Mouse (Mus musculus): ENCODE data around the gene Bmp4. TPM values are rescaled to one million over a fixed set of nuclear protein-coding genes. Genes with fewer than 3 reads are reported as not detected.

Bmp4 gene
- polyA plus RNA-seq, 1 experiment = 22.6 TPM

GRCm38 (mm10) chr14:46386478-46387356 lies 3.8 kb downstream of the Bmp4 start:
- H3K4me1 ChIP-seq (ENCODE audit: control insufficient read depth, insufficient read depth, insufficient read length) = peaks cover 2% of the 10 kb centered on the region

DNA sequence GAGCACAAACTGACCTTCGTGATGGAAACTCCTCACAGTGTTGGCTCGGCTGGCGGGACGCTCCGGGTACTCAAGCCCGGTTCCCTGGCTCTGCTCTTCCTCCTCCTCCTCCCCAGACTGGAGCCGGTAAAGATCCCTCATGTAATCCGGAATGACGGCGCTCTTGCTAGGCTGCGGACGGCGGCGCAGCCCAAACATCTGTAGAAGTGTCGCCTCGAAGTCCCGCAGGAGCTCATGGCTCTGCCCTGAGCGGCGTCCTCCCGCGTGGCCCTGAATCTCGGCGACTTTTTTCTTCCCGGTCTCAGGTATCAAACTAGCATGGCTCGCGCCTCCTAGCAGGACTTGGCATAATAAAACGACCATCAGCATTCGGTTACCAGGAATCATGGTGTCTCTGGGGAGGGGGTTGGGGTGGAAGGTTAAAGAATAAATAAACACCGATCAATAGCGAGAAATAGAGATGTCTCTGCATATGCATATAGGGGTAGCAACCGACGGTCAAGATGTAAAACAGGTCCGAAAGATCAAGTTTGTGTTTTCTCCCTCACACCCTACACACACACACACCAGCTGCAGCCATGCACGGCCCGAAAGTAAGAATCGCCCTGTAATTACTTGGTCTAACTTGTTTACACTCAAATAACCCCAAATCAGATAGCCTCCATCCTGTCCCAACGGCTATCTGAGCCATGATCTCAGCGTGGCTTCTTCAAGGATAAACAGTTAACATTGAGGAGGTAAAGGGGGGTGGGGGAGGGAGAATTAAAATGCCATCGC lies 4.6 kb downstream of the Bmp4 start:
- no peak for DNase-seq (ENCODE audit: low read depth in 1 of 2, low spot score in 2 of 2)
- Histone ChIP-seq H3K27me3 (ENCODE audit: control insufficient read depth, insufficient read depth, low read length) (peaks cover 18% of the 10 kb centered on the region), H3K27ac (ENCODE audit: insufficient read depth, low read length) (no peak overlapping the region), H3K4me3 (ENCODE audit: extremely low read depth, insufficient read depth, insufficient read length) (peak overlapping the region; percentile 35), H3K4me1 (ENCODE audit: control insufficient read depth, insufficient read depth, insufficient read length) (peaks cover 2% of the 10 kb centered on the region), H3K36me3 (ENCODE audit: control insufficient read depth, insufficient read depth, low read length) (no peaks in the 10 kb centered on the region)
- 5% methylated on average over 39 of the region's 39 CpGs for WGBS
- no peak for TF ChIP-seq POLR2A (IDR thresholded peaks at IDR 0.05; ENCODE audit: low read depth, low read length)

More at GRCm38 (mm10) chr14:46386478-46387356, 3.8 kb downstream of the Bmp4 start:
- 4% methylated on average over 28 of the region's 28 CpGs for WGBS
- Histone ChIP-seq H3K36me3 (ENCODE audit: control insufficient read depth, insufficient read depth, low read length) (no peaks in the 10 kb centered on the region), H3K27me3 (ENCODE audit: control insufficient read depth, insufficient read depth, low read length) (peaks cover 18% of the 10 kb centered on the region), H3K27ac (ENCODE audit: insufficient read depth, low read length) (no peak overlapping the region), H3K4me3 (ENCODE audit: extremely low read depth, insufficient read depth, insufficient read length) (peak overlapping the region; percentile 24)
- DNase-seq (ENCODE audit: low read depth in 1 of 2, low spot score in 2 of 2) = no peak
- TF ChIP-seq POLR2A (IDR thresholded peaks at IDR 0.05; ENCODE audit: low read depth, low read length) (no peak), CTCF (IDR thresholded peaks at IDR 0.05; ENCODE audit: extremely low read depth, insufficient read depth, insufficient read length, insufficient replicate concordance) (no peak)

GRCm38 (mm10) chr14:46384946-46385691 lies 5.3 kb downstream of the Bmp4 start:
- Histone ChIP-seq H3K27me3 (ENCODE audit: control insufficient read depth, insufficient read depth, low read length) (peaks cover 18% of the 10 kb centered on the region), H3K4me1 (ENCODE audit: control insufficient read depth, insufficient read depth, insufficient read length) (peaks cover 5% of the 10 kb centered on the region), H3K36me3 (ENCODE audit: control insufficient read depth, insufficient read depth, low read length) (no peaks in the 10 kb centered on the region), H3K27ac (ENCODE audit: insufficient read depth, low read length) (no peak overlapping the region), H3K4me3 (ENCODE audit: extremely low read depth, insufficient read depth, insufficient read length) (peak overlapping the region; percentile 23)
- TF ChIP-seq CTCF (IDR thresholded peaks at IDR 0.05; ENCODE audit: extremely low read depth, insufficient read depth, insufficient read length, insufficient replicate concordance) (no peak), POLR2A (IDR thresholded peaks at IDR 0.05; ENCODE audit: low read depth, low read length) (no peak)
- no peak for DNase-seq (ENCODE audit: low read depth in 1 of 2, low spot score in 2 of 2)
- WGBS = 48% methylated on average over 14 of the region's 14 CpGs

DNA sequence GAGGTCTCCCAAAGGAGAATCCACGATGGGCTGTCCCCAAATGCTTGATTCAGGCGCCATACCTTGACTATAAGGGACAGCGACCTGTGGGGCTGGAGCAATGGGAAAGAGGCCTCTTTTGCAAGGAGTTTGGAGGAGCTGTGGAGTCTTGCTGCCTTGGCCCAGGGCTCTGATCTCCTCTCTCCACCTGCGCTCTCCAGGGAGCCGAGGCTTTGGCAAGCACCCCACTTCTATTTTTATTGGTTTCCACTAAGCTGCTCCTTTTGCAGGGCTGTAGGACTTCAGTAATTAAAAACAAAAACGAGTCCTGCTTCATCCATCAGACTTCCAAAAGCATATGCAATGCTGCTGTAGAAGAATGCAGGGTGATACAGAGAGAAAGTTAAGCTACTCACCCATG lies 9.0 kb downstream of the Bmp4 start:
- Histone ChIP-seq H3K4me3 (ENCODE audit: extremely low read depth, insufficient read depth, insufficient read length) (no peak overlapping the region), H3K4me1 (ENCODE audit: control insufficient read depth, insufficient read depth, insufficient read length) (peaks cover 2% of the 10 kb centered on the region; the same call in 1 of the 2 replicates), H3K27me3 (ENCODE audit: control insufficient read depth, insufficient read depth, low read length) (peaks cover 6% of the 10 kb centered on the region), H3K36me3 (ENCODE audit: control insufficient read depth, insufficient read depth, low read length) (no peaks in the 10 kb centered on the region), H3K27ac (ENCODE audit: insufficient read depth, low read length) (no peak overlapping the region)
- TF ChIP-seq CTCF (IDR thresholded peaks at IDR 0.05; ENCODE audit: extremely low read depth, insufficient read depth, insufficient read length, insufficient replicate concordance) (no peak), POLR2A (IDR thresholded peaks at IDR 0.05; ENCODE audit: low read depth, low read length) (no peak)
- 66% methylated on average over 6 of the region's 6 CpGs for WGBS
- DNase-seq (ENCODE audit: low read depth in 1 of 2, low spot score in 2 of 2) = no peak

- Histone ChIP-seq H3K27me3 (ENCODE audit: control insufficient read depth, insufficient read depth, low read length) (peaks cover under 1% of the 10 kb centered on the region; the same call in 1 of the 2 replicates), H3K4me1 (ENCODE audit: control insufficient read depth, insufficient read depth, insufficient read length) (peaks cover 2% of the 10 kb centered on the region; the same call in 1 of the 2 replicates), H3K36me3 (ENCODE audit: control insufficient read depth, insufficient read depth, low read length) (no peaks in the 10 kb centered on the region), H3K27ac (ENCODE audit: insufficient read depth, low read length) (no peak overlapping the region), H3K4me3 (ENCODE audit: extremely low read depth, insufficient read depth, insufficient read length) (no peak overlapping the region)
- DNase-seq (ENCODE audit: low read depth in 1 of 2, low spot score in 2 of 2) = no peak
- TF ChIP-seq CTCF (IDR thresholded peaks at IDR 0.05; ENCODE audit: extremely low read depth, insufficient read depth, insufficient read length, insufficient replicate concordance) = no peak
- no peak for TF ChIP-seq POLR2A (IDR thresholded peaks at IDR 0.05; ENCODE audit: low read depth, low read length)
- 18% methylated on average over 31 of the region's 31 CpGs for WGBS
Measured at GRCm38 (mm10) chr14:46380286-46380721, 10.2 kb downstream of the Bmp4 start.

DNA sequence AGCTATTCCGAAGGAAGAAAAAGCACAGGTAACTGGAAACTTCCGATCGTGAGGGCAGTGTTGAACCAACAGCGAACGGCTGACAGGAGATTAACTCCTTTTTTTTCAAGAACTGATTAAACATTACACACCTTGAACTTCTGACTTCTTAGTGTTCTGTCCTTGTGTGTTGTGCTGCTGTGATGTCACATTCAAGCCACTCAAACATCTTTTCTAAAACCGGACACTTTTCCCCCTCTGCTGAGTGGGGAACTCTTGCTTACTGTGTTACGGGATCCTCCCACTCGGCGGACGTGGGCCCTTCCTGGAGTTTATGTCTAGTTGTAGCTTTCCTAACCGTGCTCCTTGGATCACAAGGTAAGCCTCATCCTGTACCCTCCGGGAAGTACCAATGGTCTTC lies 11.2 kb downstream of the Bmp4 start, which contains the start of gene Gm15217:
Gene Gm15217 (plus strand): TSS at position 130 of the 400 bp plus-strand sequence.
- no peak within 1 kb of the TSS for H3K27ac ChIP-seq (ENCODE audit: insufficient read depth, low read length)
- 89% methylated on average over 12 of the region's 12 CpGs for WGBS
- H3K4me3 ChIP-seq (ENCODE audit: extremely low read depth, insufficient read depth, insufficient read length) = no peak within 1 kb of the TSS
- peaks cover 2% of the 10 kb centered on the region; the same call in 1 of the 2 replicates for H3K4me1 ChIP-seq (ENCODE audit: control insufficient read depth, insufficient read depth, insufficient read length)
- no peaks in the 10 kb centered on the region for H3K36me3 ChIP-seq (ENCODE audit: control insufficient read depth, insufficient read depth, low read length)
- no peak for DNase-seq (ENCODE audit: low read depth in 1 of 2, low spot score in 2 of 2)
- TF ChIP-seq POLR2A (IDR thresholded peaks at IDR 0.05; ENCODE audit: low read depth, low read length) = no peak
- TF ChIP-seq CTCF (IDR thresholded peaks at IDR 0.05; ENCODE audit: extremely low read depth, insufficient read depth, insufficient read length, insufficient replicate concordance) = no peak
- H3K27me3 ChIP-seq (ENCODE audit: control insufficient read depth, insufficient read depth, low read length) = no peaks in the 10 kb centered on the region
